Mouse (Mus musculus) liver, embryonic 12.5 days (tissue): ENCODE results near the gene Pml. TPM values are rescaled to one million over a fixed set of nuclear protein-coding genes. Genes with fewer than 3 reads are reported as not detected.
A peak's percentile ranks its signal among the peaks of the same experiment; 100 is the strongest.

Experiments
- ATAC-seq: fragments of 200-750 bp; cut with Nextera tagmentation; 2 replicates; pipeline ENCODE4 v1.8.0; 2017; ENCODE audit warnings: moderate number of reproducible peaks, mild to moderate bottlenecking, moderate library complexity
- H3K27ac ChIP-seq: fragments of 300-500 bp; sonication (generic); 2 replicates; pipeline ENCODE4 v1.5.1; 2016; ENCODE audit warnings: mild to moderate bottlenecking
- H3K27me3 ChIP-seq: fragments of 300-500 bp; sonication (generic); replicated peaks from 2 replicates; pipeline ENCODE4 v1.6.1; 2016; ENCODE audit warnings: mild to moderate bottlenecking, moderate library complexity
- H3K36me3 ChIP-seq: fragments of 300-500 bp; sonication (generic); 2 replicates; pipeline ENCODE4 v1.6.1; 2016; ENCODE audit warnings: mild to moderate bottlenecking, moderate library complexity
- H3K4me1 ChIP-seq: fragments of 300-500 bp; sonication (generic); 2 replicates; pipeline ENCODE4 v1.6.1; 2016
- H3K4me2 ChIP-seq: fragments of 300-500 bp; sonication (generic); 2 replicates; pipeline ENCODE4 v1.6.1; 2016; ENCODE audit warnings: mild to moderate bottlenecking, moderate library complexity
- H3K4me3 ChIP-seq: fragments of 300-500 bp; sonication (generic); 2 replicates; pipeline ENCODE4 v1.5.1; 2016; ENCODE audit warnings: mild to moderate bottlenecking, moderate library complexity
- H3K9ac ChIP-seq: fragments of 300-500 bp; sonication (generic); 2 replicates; pipeline ENCODE4 v1.6.1; 2016; ENCODE audit warnings: mild to moderate bottlenecking, moderate library complexity
- H3K9me3 ChIP-seq: fragments of 300-500 bp; sonication (generic); replicated peaks from 2 replicates; pipeline ENCODE4 v1.6.1; 2016; ENCODE audit warnings: mild to moderate bottlenecking, moderate library complexity
- WGBS: fragments of 180-500 bp; shearing (Covaris S2); methylation state at CpG from one replicate; pipeline ENCODE4 v1.1.7; 2016; ENCODE audit not compliant: insufficient replicate concordance; 5-methylcytosine and 5-hydroxymethylcytosine counted together
- polyA plus RNA-seq: library from polyadenylated mRNA; unstranded; fragments of >200 nt; fragmentation: Nextera tagmentation; extraction: Ambion mirVana; gene quantifications from 2 replicates; pipeline ENCODE4 v1.2.1, GENCODE M21; 2016

Pml gene
- polyA plus RNA-seq, 1 experiment from 2014 or later, result 24.4 TPM

DNA sequence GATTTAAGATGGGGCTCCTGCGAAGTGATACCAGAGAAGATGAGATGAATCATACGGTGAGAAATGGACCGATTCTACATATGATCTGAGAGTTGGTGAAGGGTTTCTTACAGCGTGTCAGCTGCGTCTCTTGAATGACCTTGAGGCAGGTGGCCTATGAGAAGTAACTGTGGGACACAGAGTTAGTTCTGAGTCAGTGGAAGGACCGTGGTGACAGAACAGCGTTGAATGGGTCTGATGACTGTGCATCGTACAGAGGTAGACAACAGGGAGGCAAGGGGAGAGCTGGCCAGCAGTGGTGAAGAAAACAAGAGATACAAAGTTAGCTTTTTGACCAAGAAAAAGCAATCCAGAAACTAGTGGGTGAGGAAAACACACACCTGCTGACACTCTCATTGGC is 736 bp upstream of the Pml start:
- H3K36me3 ChIP-seq, result peaks cover 13% of the 10 kb centered on the region
- peak overlapping the region; percentile 91 for H3K9ac ChIP-seq
- no peak for ATAC-seq
- H3K27me3 ChIP-seq, result no peaks in the 10 kb centered on the region
- H3K27ac ChIP-seq, result peak overlapping the region; percentile 96
- H3K9me3 ChIP-seq, result no peaks in the 10 kb centered on the region
- peaks cover 61% of the 10 kb centered on the region for H3K4me1 ChIP-seq
- peak overlapping the region; percentile 94 for H3K4me2 ChIP-seq
- 81% methylated on average over 8 of the region's 8 CpGs for WGBS
- H3K4me3 ChIP-seq, result peak overlapping the region; percentile 83

DNA sequence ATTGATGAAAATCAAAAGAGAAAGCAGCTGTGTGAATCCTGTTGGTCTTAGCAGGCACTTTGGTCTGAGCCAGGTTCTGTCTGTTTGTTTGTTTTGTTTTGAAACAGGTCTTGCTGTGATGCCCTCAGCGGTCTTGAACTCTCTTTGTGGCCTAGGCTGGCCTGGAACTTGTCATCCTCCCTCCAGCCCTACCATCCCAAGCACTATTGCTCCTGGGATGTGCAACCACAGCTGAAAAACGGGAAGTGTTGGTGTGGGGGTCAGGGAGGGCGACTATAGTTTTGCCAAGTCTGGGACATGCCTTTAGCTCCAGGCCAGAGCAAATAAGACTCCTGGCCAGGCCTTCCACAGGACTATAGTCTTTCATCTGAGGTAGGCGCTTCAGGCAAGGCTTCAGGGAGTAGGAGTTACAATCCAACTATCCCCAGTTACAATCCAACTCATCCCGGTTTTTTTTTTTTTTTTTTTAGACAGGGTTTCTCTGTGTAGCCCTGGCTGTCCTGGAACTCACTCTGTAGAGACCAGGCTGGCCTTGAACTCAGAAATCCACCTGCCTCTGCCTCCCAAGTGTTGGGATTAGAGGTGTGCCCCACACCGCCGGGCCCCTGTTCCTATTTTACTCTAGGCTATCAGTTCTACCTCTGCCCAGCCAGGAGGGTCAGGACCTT is 706 bp downstream of the Pml start:
- Histone ChIP-seq H3K4me1 (peaks cover 68% of the 10 kb centered on the region), H3K9ac (peak overlapping the region; percentile 91), H3K4me3 (peak overlapping the region; percentile 83), H3K27ac (peak overlapping the region; percentile 96), H3K36me3 (peaks cover 27% of the 10 kb centered on the region), H3K9me3 (no peaks in the 10 kb centered on the region), H3K27me3 (no peaks in the 10 kb centered on the region), H3K4me2 (peak overlapping the region; percentile 94)
- no peak for ATAC-seq
- 11% methylated on average over 7 of the region's 7 CpGs for WGBS

DNA sequence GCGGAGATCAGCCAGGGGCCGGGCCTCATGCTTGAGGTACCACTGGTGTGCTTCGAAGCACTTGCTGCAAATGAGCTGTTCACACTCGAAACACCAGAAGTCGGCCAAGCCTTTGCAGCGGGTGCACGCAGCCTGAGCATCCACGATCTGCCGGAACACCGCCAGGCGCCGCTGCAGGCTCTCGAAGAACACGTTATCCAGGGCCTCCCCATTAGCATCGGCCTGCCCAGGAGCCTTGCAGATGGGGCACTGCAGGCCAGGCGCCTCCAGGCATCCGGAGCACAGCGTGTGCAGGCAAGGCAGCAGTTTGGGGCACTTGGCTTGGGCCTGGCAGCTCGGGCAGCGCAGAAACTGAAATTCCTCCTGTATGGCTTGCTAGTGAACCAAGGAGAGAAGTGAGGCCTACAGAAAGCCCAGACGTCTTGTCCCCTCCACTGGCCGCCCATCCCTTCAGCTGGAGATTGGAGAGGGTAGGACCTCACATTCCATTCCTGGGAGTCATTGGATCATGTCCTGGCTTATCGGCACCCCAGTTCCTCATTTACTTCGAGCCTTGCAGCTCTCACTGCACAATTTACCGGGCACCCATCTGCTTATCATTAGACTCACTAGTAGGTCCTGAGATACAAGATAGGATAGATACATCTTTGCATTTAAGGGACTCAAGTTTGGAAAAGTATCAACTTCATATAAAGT is 2.4 kb downstream of the Pml start:
- Histone ChIP-seq H3K27ac (peak overlapping the region; percentile 96), H3K27me3 (no peaks in the 10 kb centered on the region), H3K4me3 (peak overlapping the region; percentile 83), H3K4me2 (peak overlapping the region; percentile 94), H3K9ac (peak overlapping the region; percentile 91), H3K36me3 (peaks cover 44% of the 10 kb centered on the region), H3K4me1 (peaks cover 74% of the 10 kb centered on the region), H3K9me3 (no peaks in the 10 kb centered on the region)
- ATAC-seq, result peak; percentile 84
- 3% methylated on average over 25 of the region's 25 CpGs for WGBS

DNA sequence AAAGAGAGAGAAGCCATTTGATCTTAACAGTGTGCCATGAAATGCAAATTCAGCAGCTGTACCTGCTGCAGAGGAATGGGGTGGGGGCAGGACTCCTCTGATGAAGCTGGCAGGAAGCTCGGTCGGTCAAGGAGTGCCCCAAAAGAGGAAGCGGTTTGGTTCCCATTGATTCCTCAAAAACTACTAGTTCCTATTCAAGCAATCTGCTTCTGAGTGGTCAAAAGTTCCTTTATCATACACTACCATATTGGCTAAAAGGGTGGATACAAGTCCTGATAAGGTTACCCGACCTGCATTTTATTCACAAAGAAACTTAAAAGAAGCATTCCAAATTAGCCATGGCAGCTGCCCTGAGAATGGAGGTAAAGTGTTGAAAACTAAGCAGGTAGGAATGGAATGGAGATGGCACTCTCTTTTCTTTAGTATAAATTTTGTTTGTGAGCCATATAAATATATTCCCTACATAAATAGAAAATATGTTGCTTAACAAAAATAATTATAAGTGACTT is 3.4 kb downstream of the Pml start:
- 10% methylated on average over 4 of the region's 4 CpGs for WGBS
- Histone ChIP-seq H3K4me1 (peaks cover 84% of the 10 kb centered on the region), H3K27me3 (no peaks in the 10 kb centered on the region), H3K9me3 (no peaks in the 10 kb centered on the region), H3K9ac (peak overlapping the region; percentile 91), H3K27ac (peak overlapping the region; percentile 96), H3K4me3 (peak overlapping the region; percentile 83), H3K36me3 (peaks cover 53% of the 10 kb centered on the region), H3K4me2 (peak overlapping the region; percentile 94)
- ATAC-seq, result peak; percentile 58

DNA sequence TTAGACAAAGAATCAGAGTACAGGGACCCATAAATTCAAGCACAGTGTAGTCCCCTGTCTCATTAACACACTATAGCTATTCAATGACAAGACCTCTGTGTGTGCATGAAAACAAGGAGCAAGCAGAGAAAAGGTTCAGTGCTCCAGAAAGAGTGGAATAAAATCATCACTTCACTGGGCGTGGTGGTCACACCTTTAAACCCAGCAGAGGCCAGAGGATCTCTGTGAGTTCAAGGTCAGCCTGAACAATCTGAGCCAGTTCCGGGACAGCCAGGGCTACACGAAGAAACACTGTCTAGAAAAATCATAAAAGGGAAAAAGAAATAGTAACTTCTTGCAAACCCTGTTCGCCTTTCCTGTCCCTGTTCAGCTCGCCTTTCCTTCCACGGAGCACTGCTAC is 5.9 kb downstream of the Pml start:
- no peak overlapping the region for H3K4me3 ChIP-seq
- H3K4me2 ChIP-seq, result peak overlapping the region; percentile 66; the same call in 1 of the 2 replicates
- H3K27me3 ChIP-seq, result no peaks in the 10 kb centered on the region
- H3K27ac ChIP-seq, result peak overlapping the region; percentile 55; the same call in 1 of the 2 replicates
- H3K9ac ChIP-seq, result no peak overlapping the region
- peaks cover 73% of the 10 kb centered on the region for H3K4me1 ChIP-seq
- ATAC-seq, result no peak
- peaks cover 73% of the 10 kb centered on the region for H3K36me3 ChIP-seq
- WGBS, result 78% methylated on average over 6 of the region's 6 CpGs
- no peaks in the 10 kb centered on the region for H3K9me3 ChIP-seq

DNA sequence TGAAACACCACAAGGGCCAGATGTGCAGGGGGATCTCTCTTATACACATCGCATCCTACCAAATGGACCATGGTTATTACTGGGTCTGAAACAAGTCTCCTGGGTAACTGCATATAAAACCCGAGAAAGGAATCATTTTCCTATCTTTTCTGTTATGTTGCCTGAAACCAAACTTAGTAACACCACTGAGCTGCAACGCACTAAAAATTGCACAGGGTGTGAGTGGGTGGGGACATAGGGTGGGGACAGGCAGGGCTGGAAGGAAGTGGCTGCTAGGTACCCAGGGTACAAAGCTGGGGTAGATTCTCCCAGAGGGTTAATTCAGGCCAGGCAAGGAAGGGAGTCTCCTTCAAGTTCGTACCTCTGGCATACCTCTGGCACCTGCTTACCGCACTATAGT is 6.9 kb downstream of the Pml start:
- no peak for ATAC-seq
- Histone ChIP-seq H3K4me3 (no peak overlapping the region), H3K9ac (peak overlapping the region; percentile 27; the same call in 1 of the 2 replicates), H3K4me2 (peak overlapping the region; percentile 34), H3K36me3 (peaks cover 78% of the 10 kb centered on the region), H3K9me3 (no peaks in the 10 kb centered on the region), H3K27me3 (no peaks in the 10 kb centered on the region), H3K27ac (peak overlapping the region; percentile 48; the same call in 1 of the 2 replicates), H3K4me1 (peaks cover 70% of the 10 kb centered on the region)
- 63% methylated on average over 5 of the region's 5 CpGs for WGBS

DNA sequence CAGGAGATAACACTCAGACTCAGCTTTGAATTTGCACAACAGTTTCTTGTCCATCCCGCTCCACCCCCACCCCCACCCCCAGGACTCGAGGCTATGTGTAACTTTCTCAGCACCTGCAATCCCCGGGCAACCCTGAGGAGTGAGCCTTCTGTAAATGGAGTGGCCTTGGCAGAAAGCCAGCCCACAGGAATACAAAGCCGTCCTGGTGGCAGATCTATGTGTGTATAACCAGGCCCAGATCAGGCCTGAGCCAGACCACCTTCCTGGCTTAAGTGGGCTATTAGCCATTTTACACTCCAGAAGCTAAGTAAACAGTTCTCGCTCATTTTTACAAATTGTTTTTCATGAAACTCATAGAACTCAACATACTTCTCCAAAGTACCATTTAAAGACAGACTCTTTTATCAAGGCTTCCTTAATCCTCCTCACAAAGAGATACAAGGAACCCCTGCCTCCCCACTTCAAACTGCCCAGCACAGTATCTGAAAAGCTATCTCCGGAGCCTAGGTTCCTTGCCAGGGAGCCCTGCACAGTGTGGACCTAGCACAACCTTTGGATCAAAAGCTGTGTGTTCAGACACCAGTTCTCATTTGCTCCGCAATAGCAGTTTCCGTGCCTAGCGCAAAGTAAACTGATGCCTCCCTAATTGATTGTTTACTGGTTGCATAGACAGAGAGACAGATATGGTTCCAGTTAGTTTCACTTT is 7.7 kb downstream of the Pml start:
- Histone ChIP-seq H3K9ac (no peak overlapping the region), H3K4me3 (no peak overlapping the region), H3K4me1 (peaks cover 67% of the 10 kb centered on the region), H3K27ac (0 out of 2 replicates have a peak overlapping the region, but pooled peaks have one; percentile 48), H3K27me3 (no peaks in the 10 kb centered on the region), H3K36me3 (peaks cover 84% of the 10 kb centered on the region), H3K9me3 (no peaks in the 10 kb centered on the region), H3K4me2 (no peak overlapping the region; the same call in 1 of the 2 replicates)
- 65% methylated on average over 9 of the region's 9 CpGs for WGBS
- ATAC-seq, result no peak

DNA sequence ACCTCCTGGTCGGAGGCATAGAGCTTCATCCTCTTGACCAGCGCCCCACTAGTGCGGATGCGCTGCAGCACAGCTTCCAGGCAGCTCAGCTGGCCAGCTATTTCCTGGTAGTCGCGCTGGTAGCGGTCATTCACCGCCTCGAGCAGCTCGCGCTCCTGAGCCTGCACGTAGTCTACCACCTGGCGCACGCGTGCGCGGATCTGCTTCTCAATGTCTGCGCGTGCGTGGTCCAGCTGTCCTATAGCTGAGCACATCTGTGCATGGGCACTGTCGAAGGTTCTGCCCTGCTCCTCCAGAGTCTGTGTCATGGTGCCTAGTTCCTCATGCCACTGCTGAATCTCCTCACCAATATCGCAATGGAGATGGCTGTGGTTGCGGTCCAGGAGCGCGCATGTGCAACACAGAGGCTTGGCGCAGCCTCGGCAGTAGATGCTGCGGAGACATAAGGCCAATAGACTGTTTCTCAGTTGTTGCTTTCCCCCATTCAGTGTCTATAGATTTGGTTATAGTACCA is 15.0 kb downstream of the Pml start:
- H3K4me1 ChIP-seq, result peaks cover 21% of the 10 kb centered on the region; the same call in 1 of the 2 replicates
- H3K4me2 ChIP-seq, result no peak overlapping the region
- peaks cover 86% of the 10 kb centered on the region for H3K36me3 ChIP-seq
- H3K4me3 ChIP-seq, result no peak overlapping the region
- no peaks in the 10 kb centered on the region for H3K27me3 ChIP-seq
- no peak overlapping the region for H3K9ac ChIP-seq
- 95% methylated on average over 28 of the region's 28 CpGs for WGBS
- no peaks in the 10 kb centered on the region for H3K9me3 ChIP-seq
- H3K27ac ChIP-seq, result no peak overlapping the region
- ATAC-seq, result no peak

DNA sequence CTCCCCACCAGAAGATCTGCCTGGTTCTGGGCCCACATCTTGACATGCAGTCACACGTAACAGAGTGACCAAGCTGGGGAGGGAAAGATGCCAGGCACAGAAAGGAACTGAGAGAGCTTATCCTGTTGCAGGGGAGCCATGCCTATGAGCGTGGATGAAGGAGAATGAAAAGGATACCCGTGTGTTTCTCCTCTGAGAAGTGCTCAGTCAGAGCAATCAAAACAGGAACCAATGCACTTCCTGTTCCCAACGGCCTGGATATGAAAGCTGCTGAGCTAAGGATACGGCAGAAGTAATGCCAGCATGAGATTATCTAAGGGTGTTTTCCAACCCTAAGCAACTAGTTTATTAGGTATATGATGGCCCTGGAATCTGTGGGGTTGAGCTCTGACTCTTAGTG is 17.2 kb downstream of the Pml start:
- peaks cover 94% of the 10 kb centered on the region for H3K36me3 ChIP-seq
- ATAC-seq, result no peak
- peaks cover 15% of the 10 kb centered on the region for H3K4me1 ChIP-seq
- H3K4me2 ChIP-seq, result no peak overlapping the region
- no peak overlapping the region for H3K9ac ChIP-seq
- H3K27me3 ChIP-seq, result no peaks in the 10 kb centered on the region
- H3K9me3 ChIP-seq, result no peaks in the 10 kb centered on the region
- no peak overlapping the region for H3K4me3 ChIP-seq
- H3K27ac ChIP-seq, result peak overlapping the region; percentile 34
- WGBS, result 50% methylated on average over 5 of the region's 5 CpGs

DNA sequence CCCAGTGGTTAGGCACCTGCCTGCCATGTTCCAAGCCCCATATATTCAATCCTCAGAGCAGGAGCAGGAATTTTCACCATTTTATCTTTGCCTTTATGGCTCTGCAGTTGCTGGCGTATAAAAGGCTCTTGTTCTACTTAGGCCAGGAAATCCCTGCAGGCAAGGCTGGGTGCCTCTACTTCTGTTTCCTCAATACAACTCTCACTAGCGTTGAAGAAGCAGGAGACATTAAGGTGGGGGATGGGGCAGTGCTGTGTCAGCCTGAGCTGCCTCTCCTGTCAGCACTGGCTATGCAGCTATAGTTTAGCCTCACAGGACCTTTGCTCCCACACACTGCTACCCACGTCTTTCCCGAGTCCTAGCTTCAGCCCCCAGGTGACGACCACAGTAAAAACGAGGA is 17.8 kb downstream of the Pml start:
- Histone ChIP-seq H3K4me3 (no peak overlapping the region), H3K9ac (no peak overlapping the region), H3K9me3 (no peaks in the 10 kb centered on the region), H3K4me2 (no peak overlapping the region), H3K27ac (peak overlapping the region; percentile 31; the same call in 1 of the 2 replicates), H3K36me3 (peaks cover 95% of the 10 kb centered on the region), H3K4me1 (peaks cover 19% of the 10 kb centered on the region), H3K27me3 (no peaks in the 10 kb centered on the region)
- WGBS, result 63% methylated on average over 6 of the region's 6 CpGs
- ATAC-seq, result no peak

DNA sequence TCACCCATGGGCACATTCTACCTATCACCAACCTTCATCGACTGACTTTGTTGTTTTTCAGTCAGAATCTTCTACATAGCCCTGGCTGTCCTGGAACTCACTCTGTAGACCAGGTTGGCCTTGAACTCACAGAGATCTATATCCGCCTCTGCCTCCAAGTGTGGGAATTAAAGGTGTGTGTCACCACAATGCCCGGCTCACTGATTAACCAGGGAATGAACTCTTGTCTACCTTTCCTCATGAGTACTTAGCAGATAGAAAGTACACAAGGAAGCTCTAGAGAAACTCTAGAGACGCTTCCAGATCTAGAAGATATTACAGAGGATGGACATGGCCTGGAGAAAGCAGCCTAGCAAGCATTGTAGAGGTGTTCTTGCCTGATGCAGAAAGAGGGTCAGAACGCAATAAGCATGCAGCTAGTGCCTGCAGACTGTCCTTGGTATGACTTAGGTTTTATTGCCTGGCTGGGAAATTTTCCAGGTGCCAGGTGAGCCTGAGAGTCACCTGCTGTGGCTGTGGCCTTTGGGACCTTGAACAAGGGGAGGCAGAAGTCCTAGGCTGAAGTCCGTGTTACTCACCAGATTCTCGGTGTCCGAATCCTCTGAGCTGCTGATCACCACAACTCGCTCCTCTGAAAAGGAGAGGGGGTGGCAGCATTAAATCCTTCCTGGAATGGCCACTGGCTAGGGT is 20.7 kb downstream of the Pml start:
- H3K36me3 ChIP-seq, result peaks cover 98% of the 10 kb centered on the region
- WGBS, result 88% methylated on average over 9 of the region's 9 CpGs
- H3K9me3 ChIP-seq, result no peaks in the 10 kb centered on the region
- H3K27me3 ChIP-seq, result no peaks in the 10 kb centered on the region
- no peak overlapping the region for H3K27ac ChIP-seq
- no peak overlapping the region for H3K9ac ChIP-seq
- ATAC-seq, result no peak
- H3K4me3 ChIP-seq, result no peak overlapping the region
- H3K4me1 ChIP-seq, result peaks cover 34% of the 10 kb centered on the region
- H3K4me2 ChIP-seq, result no peak overlapping the region
